Mouse (Mus musculus): ENCODE measurements at regions not wholly inside any gene's neighbourhood (a gene's known extent, or its start where the extent isn't known, plus 50 kb on each side); places are given as distances from the start of the nearest gene placed in this dataset.

GRCm38 (mm10) chr15:11607489-11607888 lies 208.0 kb upstream of the Tars start:
- H3K27ac ChIP-seq: no peak overlapping the region
- H3K9me3 ChIP-seq: no peaks in the 10 kb centered on the region
- no peak overlapping the region for H3K4me2 ChIP-seq
- ATAC-seq (ENCODE audit: insufficient number of reproducible peaks, insufficient read depth, low FRiP score, low TSS enrichment, low read depth): no peak
- H3K9ac ChIP-seq (replicated peaks): no peak overlapping the region
- no peaks in the 10 kb centered on the region for H3K36me3 ChIP-seq
- no peaks in the 10 kb centered on the region for H3K27me3 ChIP-seq
- peaks cover 7% of the 10 kb centered on the region for H3K4me1 ChIP-seq (replicated peaks)
- H3K4me3 ChIP-seq (replicated peaks): no peak overlapping the region

- WGBS: 88% methylated on average over 4 of the region's 4 CpGs
- Histone ChIP-seq H3K9me3 (no peaks in the 10 kb centered on the region), H3K27ac (no peak overlapping the region), H3K27me3 (no peaks in the 10 kb centered on the region), H3K4me3 (replicated peaks) (no peak overlapping the region), H3K4me1 (replicated peaks) (no peaks in the 10 kb centered on the region), H3K4me2 (no peak overlapping the region), H3K36me3 (no peaks in the 10 kb centered on the region), H3K9ac (replicated peaks) (no peak overlapping the region)
- no peak for ATAC-seq (ENCODE audit: insufficient number of reproducible peaks, insufficient read depth, low FRiP score, low TSS enrichment, low read depth)
Measured at GRCm38 (mm10) chr15:11605677-11606076, 206.2 kb upstream of the Tars start.

GRCm38 (mm10) chr15:11597021-11597420 lies 197.6 kb upstream of the Tars start:
- no peak overlapping the region for H3K4me2 ChIP-seq
- 87% methylated on average over 6 of the region's 6 CpGs for WGBS

GRCm38 (mm10) chr15:11590542-11591116 lies 191.2 kb upstream of the Tars start:
- ATAC-seq (ENCODE audit: insufficient number of reproducible peaks, insufficient read depth, low FRiP score, low TSS enrichment, low read depth): no peak
- Histone ChIP-seq H3K4me3 (replicated peaks) (no peak overlapping the region), H3K4me2 (no peak overlapping the region), H3K27me3 (no peaks in the 10 kb centered on the region; the same call in 1 of the 2 replicates), H3K9ac (replicated peaks) (no peak overlapping the region), H3K4me1 (replicated peaks) (no peaks in the 10 kb centered on the region), H3K36me3 (no peaks in the 10 kb centered on the region), H3K9me3 (no peaks in the 10 kb centered on the region), H3K27ac (no peak overlapping the region)
- WGBS: 51% methylated on average over 9 of the region's 9 CpGs

More at GRCm38 (mm10) chr15:11597021-11597420, 197.6 kb upstream of the Tars start:
- H3K4me1 ChIP-seq (replicated peaks): no peaks in the 10 kb centered on the region
- no peaks in the 10 kb centered on the region for H3K9me3 ChIP-seq
- no peak overlapping the region for H3K4me3 ChIP-seq (replicated peaks)
- no peak overlapping the region for H3K9ac ChIP-seq (replicated peaks)
- H3K36me3 ChIP-seq: no peaks in the 10 kb centered on the region
- H3K27ac ChIP-seq: no peak overlapping the region
- no peaks in the 10 kb centered on the region for H3K27me3 ChIP-seq
- no peak for ATAC-seq (ENCODE audit: insufficient number of reproducible peaks, insufficient read depth, low FRiP score, low TSS enrichment, low read depth)

GRCm38 (mm10) chr15:11589795-11590194 lies 190.3 kb upstream of the Tars start:
- Histone ChIP-seq H3K27me3 (no peaks in the 10 kb centered on the region; the same call in 1 of the 2 replicates), H3K36me3 (no peaks in the 10 kb centered on the region), H3K27ac (no peak overlapping the region), H3K9ac (replicated peaks) (no peak overlapping the region), H3K4me3 (replicated peaks) (no peak overlapping the region), H3K9me3 (no peaks in the 10 kb centered on the region), H3K4me2 (no peak overlapping the region), H3K4me1 (replicated peaks) (no peaks in the 10 kb centered on the region)
- ATAC-seq (ENCODE audit: insufficient number of reproducible peaks, insufficient read depth, low FRiP score, low TSS enrichment, low read depth): no peak
- WGBS: 53% methylated on average over 7 of the region's 7 CpGs

GRCm38 (mm10) chr15:11586384-11586783 lies 186.9 kb upstream of the Tars start:
- Histone ChIP-seq H3K4me2 (no peak overlapping the region), H3K9me3 (no peaks in the 10 kb centered on the region), H3K27ac (no peak overlapping the region), H3K4me1 (replicated peaks) (no peaks in the 10 kb centered on the region), H3K27me3 (no peaks in the 10 kb centered on the region; the same call in 1 of the 2 replicates), H3K9ac (replicated peaks) (no peak overlapping the region), H3K36me3 (no peaks in the 10 kb centered on the region), H3K4me3 (replicated peaks) (no peak overlapping the region)
- 94% methylated on average over 2 of the region's 2 CpGs for WGBS
- ATAC-seq (ENCODE audit: insufficient number of reproducible peaks, insufficient read depth, low FRiP score, low TSS enrichment, low read depth): no peak

- 82% methylated on average over 2 of the region's 2 CpGs for WGBS
- Histone ChIP-seq H3K9me3 (no peaks in the 10 kb centered on the region), H3K4me1 (replicated peaks) (no peaks in the 10 kb centered on the region), H3K36me3 (no peaks in the 10 kb centered on the region), H3K27ac (no peak overlapping the region), H3K4me3 (replicated peaks) (no peak overlapping the region), H3K9ac (replicated peaks) (no peak overlapping the region), H3K4me2 (no peak overlapping the region), H3K27me3 (no peaks in the 10 kb centered on the region; the same call in 1 of the 2 replicates)
- ATAC-seq (ENCODE audit: insufficient number of reproducible peaks, insufficient read depth, low FRiP score, low TSS enrichment, low read depth): no peak
Measured at GRCm38 (mm10) chr15:11584155-11584554, 184.7 kb upstream of the Tars start.

- Histone ChIP-seq H3K27ac (no peak overlapping the region), H3K4me2 (no peak overlapping the region), H3K9me3 (no peaks in the 10 kb centered on the region), H3K9ac (replicated peaks) (no peak overlapping the region), H3K4me1 (replicated peaks) (no peaks in the 10 kb centered on the region), H3K36me3 (no peaks in the 10 kb centered on the region), H3K27me3 (no peaks in the 10 kb centered on the region), H3K4me3 (replicated peaks) (no peak overlapping the region)
- ATAC-seq (ENCODE audit: insufficient number of reproducible peaks, insufficient read depth, low FRiP score, low TSS enrichment, low read depth): no peak
- WGBS: 55% methylated on average over 1 of the region's 1 CpGs
Measured at GRCm38 (mm10) chr15:11578331-11578730, 178.9 kb upstream of the Tars start.

- no peaks in the 10 kb centered on the region for H3K36me3 ChIP-seq
- H3K4me3 ChIP-seq (replicated peaks): no peak overlapping the region
- H3K9me3 ChIP-seq: no peaks in the 10 kb centered on the region
- H3K4me2 ChIP-seq: no peak overlapping the region
- H3K27ac ChIP-seq: no peak overlapping the region
- no peaks in the 10 kb centered on the region for H3K4me1 ChIP-seq (replicated peaks)
- H3K9ac ChIP-seq (replicated peaks): no peak overlapping the region
- 96% methylated on average over 2 of the region's 2 CpGs for WGBS
- H3K27me3 ChIP-seq: no peaks in the 10 kb centered on the region
- no peak for ATAC-seq (ENCODE audit: insufficient number of reproducible peaks, insufficient read depth, low FRiP score, low TSS enrichment, low read depth)
Measured at GRCm38 (mm10) chr15:11574359-11574758, 174.9 kb upstream of the Tars start.

- Histone ChIP-seq H3K27ac (no peak overlapping the region), H3K9me3 (no peaks in the 10 kb centered on the region), H3K36me3 (no peaks in the 10 kb centered on the region), H3K4me1 (replicated peaks) (no peaks in the 10 kb centered on the region), H3K27me3 (no peaks in the 10 kb centered on the region), H3K9ac (replicated peaks) (no peak overlapping the region), H3K4me3 (replicated peaks) (no peak overlapping the region), H3K4me2 (no peak overlapping the region)
- 85% methylated on average over 2 of the region's 2 CpGs for WGBS
- ATAC-seq (ENCODE audit: insufficient number of reproducible peaks, insufficient read depth, low FRiP score, low TSS enrichment, low read depth): no peak
Measured at GRCm38 (mm10) chr15:11573496-11573895, 174.0 kb upstream of the Tars start.

- ATAC-seq (ENCODE audit: insufficient number of reproducible peaks, insufficient read depth, low FRiP score, low TSS enrichment, low read depth): no peak
- H3K9me3 ChIP-seq: no peaks in the 10 kb centered on the region
- no peak overlapping the region for H3K4me3 ChIP-seq (replicated peaks)
- no peaks in the 10 kb centered on the region for H3K4me1 ChIP-seq (replicated peaks)
- no peak overlapping the region for H3K9ac ChIP-seq (replicated peaks)
- H3K27ac ChIP-seq: no peak overlapping the region
- no peaks in the 10 kb centered on the region for H3K36me3 ChIP-seq
- no peak overlapping the region for H3K4me2 ChIP-seq
- no peaks in the 10 kb centered on the region for H3K27me3 ChIP-seq
- WGBS: 86% methylated on average over 4 of the region's 4 CpGs
Measured at GRCm38 (mm10) chr15:11572063-11572462, 172.6 kb upstream of the Tars start.

GRCm38 (mm10) chr15:11565503-11566031 lies 166.1 kb upstream of the Tars start:
- Histone ChIP-seq H3K4me1 (replicated peaks) (0 out of 2 replicates have a peak, but pooled peaks cover 4% of the 10 kb centered on the region), H3K27me3 (no peaks in the 10 kb centered on the region), H3K4me3 (replicated peaks) (no peak overlapping the region), H3K27ac (no peak overlapping the region; the same call in 1 of the 2 replicates), H3K36me3 (no peaks in the 10 kb centered on the region), H3K9ac (replicated peaks) (no peak overlapping the region), H3K9me3 (no peaks in the 10 kb centered on the region), H3K4me2 (0 out of 2 replicates have a peak overlapping the region, but pooled peaks have one; percentile 17)
- 32% methylated on average over 10 of the region's 10 CpGs for WGBS
- no peak for ATAC-seq (ENCODE audit: insufficient number of reproducible peaks, insufficient read depth, low FRiP score, low TSS enrichment, low read depth)
